Mouse (Mus musculus) forebrain, embryonic 15.5 days (tissue): Measurements from ENCODE around the gene Sh3glb1. TPM values are rescaled to one million over a fixed set of nuclear protein-coding genes. Genes with fewer than 3 reads are reported as not detected.

ENCODE experiments used
- polyA plus RNA-seq: library from polyadenylated mRNA; unstranded; fragments of >200 nt; fragmentation: Nextera tagmentation; extraction: Ambion mirVana; gene quantifications from 2 replicates; pipeline ENCODE4 v1.2.1, GENCODE M21; 2015

Sh3glb1 gene
- polyA plus RNA-seq, 1 experiment from 2014 or later: 96.7 TPM

Other genes starting within 250 kb of the Sh3glb1 start
- gene Hs2st1, start 150.2 kb downstream of the Sh3glb1 start, polyA plus RNA-seq: 19.7 and 21.5 TPM in 2 replicates
- 528 and 529 TPM in 2 replicates for gene Selenof, start 150.0 kb downstream of the Sh3glb1 start, polyA plus RNA-seq
- gene Clca3a1, start 40.6 kb upstream of the Sh3glb1 start, polyA plus RNA-seq: 0.34 and 0.59 TPM in 2 replicates
- gene Clca3a2, start 99.2 kb upstream of the Sh3glb1 start, polyA plus RNA-seq: 0.65 TPM in 1 of 2 replicates, not detected in the other
- gene Clca3b, start 129.0 kb upstream of the Sh3glb1 start, polyA plus RNA-seq: not detected in 2 replicates
- not detected in 2 replicates for gene Clca4b, start 212.2 kb upstream of the Sh3glb1 start, polyA plus RNA-seq